Mouse (Mus musculus): ENCODE measurements around the gene Afap1. TPM values are rescaled to one million over a fixed set of nuclear protein-coding genes. Genes with fewer than 3 reads are reported as not detected.

The Afap1 gene
- polyA plus RNA-seq, 1 experiment from 2014 or later = 18.1 TPM

DNA sequence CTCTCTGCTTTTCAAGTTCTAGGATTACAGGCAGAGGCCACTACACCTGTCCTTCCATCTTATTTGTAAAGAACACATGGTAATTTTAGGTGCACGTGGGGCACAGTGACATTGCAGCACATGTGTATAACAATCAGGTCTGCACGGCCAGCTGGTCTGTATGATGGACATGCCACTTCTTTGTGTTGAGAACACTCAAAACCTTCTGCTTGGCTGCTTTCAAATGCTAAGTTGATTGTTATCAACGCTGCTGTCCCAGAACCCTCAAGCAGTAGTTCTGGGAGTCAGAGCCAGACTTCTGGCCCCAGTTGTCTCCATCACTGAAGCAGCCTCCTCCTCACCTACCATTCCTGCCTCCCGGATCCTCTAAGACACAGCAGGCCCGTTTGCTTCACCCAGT is 23.5 kb downstream of the Afap1 start:
- H3K27me3 ChIP-seq = no peaks in the 10 kb centered on the region
- 0 out of 2 replicates have a peak, but pooled peaks cover 4% of the 10 kb centered on the region for H3K9me3 ChIP-seq
- no peak overlapping the region for H3K9ac ChIP-seq
- H3K4me2 ChIP-seq = no peak overlapping the region
- H3K4me1 ChIP-seq = peaks cover 65% of the 10 kb centered on the region
- H3K27ac ChIP-seq = no peak overlapping the region
- no peak for ATAC-seq (ENCODE audit: insufficient number of reproducible peaks, insufficient read depth, low FRiP score, low TSS enrichment, low read depth)
- H3K36me3 ChIP-seq = peaks cover 18% of the 10 kb centered on the region
- 68% methylated on average over 5 of the region's 5 CpGs for WGBS
- no peak overlapping the region for H3K4me3 ChIP-seq

GRCm38 (mm10) chr5:35918387-35918786 is 25.3 kb downstream of the Afap1 start:
- no peak overlapping the region for H3K4me3 ChIP-seq
- no peaks in the 10 kb centered on the region for H3K9me3 ChIP-seq
- 18% methylated on average over 8 of the region's 8 CpGs for WGBS
- no peak overlapping the region for H3K4me2 ChIP-seq
- H3K36me3 ChIP-seq = 0 out of 2 replicates have a peak, but pooled peaks cover 4% of the 10 kb centered on the region
- no peak overlapping the region for H3K9ac ChIP-seq
- ATAC-seq (ENCODE audit: insufficient number of reproducible peaks, insufficient read depth, low FRiP score, low TSS enrichment, low read depth) = no peak
- H3K27ac ChIP-seq = peak overlapping the region; percentile 66
- H3K4me1 ChIP-seq = peaks cover 78% of the 10 kb centered on the region
- H3K27me3 ChIP-seq = no peaks in the 10 kb centered on the region

- no peak for ATAC-seq (ENCODE audit: insufficient number of reproducible peaks, insufficient read depth, low FRiP score, low TSS enrichment, low read depth)
- 52% methylated on average over 4 of the region's 4 CpGs for WGBS
- H3K9ac ChIP-seq = no peak overlapping the region
These were observed 27.0 kb downstream of the Afap1 start for GRCm38 (mm10) chr5:35920076-35920475.

GRCm38 (mm10) chr5:35920557-35920956 is 27.4 kb downstream of the Afap1 start:
- Histone ChIP-seq H3K36me3 (0 out of 2 replicates have a peak, but pooled peaks cover 4% of the 10 kb centered on the region), H3K4me2 (no peak overlapping the region), H3K4me3 (no peak overlapping the region), H3K27me3 (no peaks in the 10 kb centered on the region), H3K27ac (peak overlapping the region; percentile 86; the same call in 1 of the 2 replicates), H3K9me3 (no peaks in the 10 kb centered on the region), H3K4me1 (peaks cover 77% of the 10 kb centered on the region), H3K9ac (no peak overlapping the region; the same call in 1 of the 2 replicates)
- no peak for ATAC-seq (ENCODE audit: insufficient number of reproducible peaks, insufficient read depth, low FRiP score, low TSS enrichment, low read depth)

More at GRCm38 (mm10) chr5:35920076-35920475, 27.0 kb downstream of the Afap1 start:
- Histone ChIP-seq H3K4me3 (no peak overlapping the region), H3K4me1 (peaks cover 77% of the 10 kb centered on the region), H3K36me3 (0 out of 2 replicates have a peak, but pooled peaks cover 4% of the 10 kb centered on the region), H3K27me3 (no peaks in the 10 kb centered on the region), H3K27ac (no peak overlapping the region), H3K4me2 (no peak overlapping the region), H3K9me3 (no peaks in the 10 kb centered on the region)

GRCm38 (mm10) chr5:35921141-35921540 is 28.0 kb downstream of the Afap1 start:
- peak overlapping the region; percentile 38 for H3K4me2 ChIP-seq

GRCm38 (mm10) chr5:35921595-35922254 is 28.6 kb downstream of the Afap1 start:
- Histone ChIP-seq H3K9me3 (no peaks in the 10 kb centered on the region), H3K36me3 (0 out of 2 replicates have a peak, but pooled peaks cover 4% of the 10 kb centered on the region), H3K27me3 (no peaks in the 10 kb centered on the region), H3K4me3 (no peak overlapping the region), H3K27ac (peak overlapping the region; percentile 86), H3K4me1 (peaks cover 80% of the 10 kb centered on the region), H3K9ac (peak overlapping the region; percentile 41; the same call in 1 of the 2 replicates), H3K4me2 (peak overlapping the region; percentile 38)
- ATAC-seq (ENCODE audit: insufficient number of reproducible peaks, insufficient read depth, low FRiP score, low TSS enrichment, low read depth) = peak; percentile 65; the same call in 1 of the 2 replicates
- 45% methylated on average over 10 of the region's 10 CpGs for WGBS

More at GRCm38 (mm10) chr5:35921141-35921540, 28.0 kb downstream of the Afap1 start:
- Histone ChIP-seq H3K9ac (peak overlapping the region; percentile 41; the same call in 1 of the 2 replicates), H3K27me3 (no peaks in the 10 kb centered on the region), H3K9me3 (no peaks in the 10 kb centered on the region), H3K4me3 (no peak overlapping the region), H3K36me3 (0 out of 2 replicates have a peak, but pooled peaks cover 4% of the 10 kb centered on the region), H3K27ac (peak overlapping the region; percentile 86), H3K4me1 (peaks cover 77% of the 10 kb centered on the region)
- no peak for ATAC-seq (ENCODE audit: insufficient number of reproducible peaks, insufficient read depth, low FRiP score, low TSS enrichment, low read depth)
- 70% methylated on average over 6 of the region's 6 CpGs for WGBS

DNA sequence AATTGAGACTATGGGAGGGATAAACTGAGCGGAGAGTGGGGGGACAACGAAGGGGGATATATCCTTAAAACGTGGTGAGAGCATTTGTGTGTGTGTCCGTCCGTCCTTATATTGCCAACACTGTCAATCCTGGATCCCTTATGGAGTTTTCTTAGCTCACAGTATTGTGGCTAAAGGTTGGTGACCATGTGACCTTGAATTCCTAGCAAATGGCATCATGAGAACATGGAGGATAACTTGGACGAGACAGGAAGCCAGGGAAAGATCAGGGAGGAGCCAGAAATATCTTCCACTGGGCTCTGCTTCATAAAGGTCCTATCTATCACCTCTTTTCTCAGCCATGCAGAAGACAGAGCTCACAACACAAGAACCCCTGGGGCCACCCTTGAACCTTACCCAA is 30.3 kb downstream of the Afap1 start:
- ATAC-seq (ENCODE audit: insufficient number of reproducible peaks, insufficient read depth, low FRiP score, low TSS enrichment, low read depth) = no peak
- Histone ChIP-seq H3K27me3 (no peaks in the 10 kb centered on the region), H3K27ac (no peak overlapping the region), H3K4me2 (no peak overlapping the region), H3K9ac (no peak overlapping the region), H3K4me3 (no peak overlapping the region), H3K9me3 (no peaks in the 10 kb centered on the region), H3K4me1 (peaks cover 80% of the 10 kb centered on the region), H3K36me3 (no peaks in the 10 kb centered on the region)
- WGBS = 85% methylated on average over 6 of the region's 6 CpGs

- Histone ChIP-seq H3K4me3 (no peak overlapping the region), H3K36me3 (no peaks in the 10 kb centered on the region), H3K4me1 (peaks cover 65% of the 10 kb centered on the region), H3K9me3 (no peaks in the 10 kb centered on the region), H3K9ac (peak overlapping the region; percentile 21; the same call in 1 of the 2 replicates), H3K4me2 (no peak overlapping the region), H3K27me3 (no peaks in the 10 kb centered on the region), H3K27ac (peak overlapping the region; percentile 13; the same call in 1 of the 2 replicates)
- ATAC-seq (ENCODE audit: insufficient number of reproducible peaks, insufficient read depth, low FRiP score, low TSS enrichment, low read depth) = no peak
- WGBS = 30% methylated on average over 12 of the region's 12 CpGs
These were observed 32.1 kb downstream of the Afap1 start for GRCm38 (mm10) chr5:35925171-35925634.

- ATAC-seq (ENCODE audit: insufficient number of reproducible peaks, insufficient read depth, low FRiP score, low TSS enrichment, low read depth) = no peak
- 77% methylated on average over 8 of the region's 8 CpGs for WGBS
- H3K4me3 ChIP-seq = no peak overlapping the region
- H3K27me3 ChIP-seq = no peaks in the 10 kb centered on the region
- no peaks in the 10 kb centered on the region for H3K36me3 ChIP-seq
- H3K9me3 ChIP-seq = no peaks in the 10 kb centered on the region
- no peak overlapping the region for H3K9ac ChIP-seq
- no peak overlapping the region for H3K27ac ChIP-seq
- peaks cover 58% of the 10 kb centered on the region for H3K4me1 ChIP-seq
- no peak overlapping the region for H3K4me2 ChIP-seq
These were observed 33.4 kb downstream of the Afap1 start for GRCm38 (mm10) chr5:35926511-35926910.

- WGBS = 53% methylated on average over 5 of the region's 5 CpGs
- H3K4me3 ChIP-seq = no peak overlapping the region
- no peak for ATAC-seq (ENCODE audit: insufficient number of reproducible peaks, insufficient read depth, low FRiP score, low TSS enrichment, low read depth)
- peaks cover 5% of the 10 kb centered on the region for H3K36me3 ChIP-seq
- H3K4me1 ChIP-seq = peaks cover 24% of the 10 kb centered on the region
- no peak overlapping the region for H3K4me2 ChIP-seq
- no peaks in the 10 kb centered on the region for H3K27me3 ChIP-seq
- no peaks in the 10 kb centered on the region for H3K9me3 ChIP-seq
- no peak overlapping the region for H3K27ac ChIP-seq
- no peak overlapping the region for H3K9ac ChIP-seq
These were observed 38.2 kb downstream of the Afap1 start for GRCm38 (mm10) chr5:35931296-35931695.

- H3K36me3 ChIP-seq = peaks cover 13% of the 10 kb centered on the region
- no peak overlapping the region for H3K9ac ChIP-seq
- no peak overlapping the region for H3K4me3 ChIP-seq
- H3K4me1 ChIP-seq = peaks cover 11% of the 10 kb centered on the region
- ATAC-seq (ENCODE audit: insufficient number of reproducible peaks, insufficient read depth, low FRiP score, low TSS enrichment, low read depth) = no peak
- H3K9me3 ChIP-seq = no peaks in the 10 kb centered on the region
- H3K4me2 ChIP-seq = no peak overlapping the region
- H3K27me3 ChIP-seq = no peaks in the 10 kb centered on the region
- H3K27ac ChIP-seq = no peak overlapping the region
- 85% methylated on average over 10 of the region's 10 CpGs for WGBS
These were observed 39.9 kb downstream of the Afap1 start for GRCm38 (mm10) chr5:35933059-35933458.

GRCm38 (mm10) chr5:35935939-35936338 is 42.8 kb downstream of the Afap1 start:
- Histone ChIP-seq H3K4me1 (peaks cover 20% of the 10 kb centered on the region), H3K4me3 (no peak overlapping the region), H3K9me3 (no peaks in the 10 kb centered on the region), H3K36me3 (peaks cover 13% of the 10 kb centered on the region), H3K27me3 (no peaks in the 10 kb centered on the region), H3K4me2 (no peak overlapping the region), H3K9ac (no peak overlapping the region), H3K27ac (no peak overlapping the region)
- WGBS = 79% methylated on average over 7 of the region's 7 CpGs
- ATAC-seq (ENCODE audit: insufficient number of reproducible peaks, insufficient read depth, low FRiP score, low TSS enrichment, low read depth) = no peak

All from embryonic facial prominence, embryonic 13.5 days (tissue).